Mouse (Mus musculus) small intestine, adult 2 months (tissue): ENCODE measurements around the gene Tmem97.

ENCODE experiments used
- CTCF ChIP-seq: fragments of 200-500 bp; IDR thresholded peaks from 2 replicates; pipeline ENCODE4 v1.5.1; 2012; ENCODE audit warnings: low read depth, mild to moderate bottlenecking, control low read depth, inconsistent platforms, low read length, moderate library complexity, mixed read lengths; ENCODE audit not compliant: insufficient replicate concordance, insufficient read length; ENCODE audit errors: extremely low read depth
- POLR2A ChIP-seq: fragments of 200-500 bp; IDR thresholded peaks from 2 replicates; pipeline ENCODE4 v1.6.1; 2012; ENCODE audit warnings: low read depth, mild to moderate bottlenecking, control low read depth, inconsistent platforms, low read length, moderate library complexity

DNA sequence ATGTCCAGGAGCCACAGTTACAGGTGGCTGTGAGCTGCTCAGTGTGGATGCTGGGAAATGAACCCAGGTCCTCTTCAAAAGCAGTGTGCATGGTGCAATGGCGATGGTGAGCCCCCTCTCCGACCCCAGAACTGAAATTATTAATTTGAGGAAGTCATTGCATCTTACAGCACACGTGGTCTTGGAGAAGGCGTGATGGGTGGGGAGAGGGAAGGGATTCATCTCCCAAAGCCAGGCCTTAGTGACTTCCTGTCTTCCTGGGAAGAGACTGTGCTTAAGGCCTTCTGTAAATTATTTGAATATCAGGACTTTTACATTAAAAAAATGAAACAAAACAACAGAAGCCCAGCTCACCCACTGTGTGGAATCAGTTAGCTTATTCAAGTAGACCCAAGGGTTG lies 5.5 kb upstream of the Tmem97 start:
- no peak for TF ChIP-seq POLR2A
- no peak for TF ChIP-seq CTCF
